Mouse (Mus musculus) CH12.LX (cell line): ENCODE measurements around the gene Snx32. TPM values are rescaled to one million over a fixed set of nuclear protein-coding genes. Genes with fewer than 3 reads are reported as not detected.

Source experiments
- DNase-seq: peaks from one replicate; pipeline ENCODE4 v3.0.0-alpha.2; 2013; ENCODE audit errors: extremely low read depth
- H3K27ac ChIP-seq: 2 replicates; pipeline ENCODE4 v1.5.1; 2012; ENCODE audit warnings: low read depth, mild to moderate bottlenecking, control low read depth, moderate library complexity; ENCODE audit not compliant: insufficient read depth
- H3K27me3 ChIP-seq: replicated peaks from 2 replicates; pipeline ENCODE3; 2012; ENCODE audit warnings: inconsistent platforms
- H3K36me3 ChIP-seq, 2 experiments: replicated peaks in 1 of 2; 2 replicates each; pipeline versions ENCODE3 to v1.6.1; 2012; ENCODE audit warnings: inconsistent platforms in 1 of 2, low read length in 1 of 2, mild to moderate bottlenecking in 1 of 2, mixed read lengths in 1 of 2, moderate library complexity in 1 of 2; ENCODE audit not compliant: control insufficient read depth in 1 of 2, insufficient read depth in 1 of 2
- H3K4me1 ChIP-seq, 2 experiments: 2 replicates each; pipeline ENCODE4 v1.6.1; 2012; ENCODE audit warnings: inconsistent platforms in 1 of 2, moderate library complexity in 1 of 2; ENCODE audit not compliant: insufficient read depth in 2 of 2, control insufficient read depth in 1 of 2
- H3K4me2 ChIP-seq: 2 replicates; pipeline ENCODE4 v1.6.1; 2012; ENCODE audit warnings: low read depth, mild to moderate bottlenecking, control low read depth; ENCODE audit not compliant: poor library complexity, insufficient read depth, severe bottlenecking
- H3K4me3 ChIP-seq, 3 experiments: fragments of 150-350 bp in 1 of 3; sonication (generic) in 1 of 3; replicated peaks in 1 of 3; 2 replicates each; pipeline versions ENCODE3 to v1.5.1; 2011 to 2012; ENCODE audit warnings: low read depth in 2 of 3, low read length in 2 of 3, mild to moderate bottlenecking in 2 of 3, moderate library complexity in 2 of 3, control low read depth in 1 of 3, improper control_type of control experiment in 1 of 3, inconsistent platforms in 1 of 3, mixed read lengths in 1 of 3; ENCODE audit not compliant: poor library complexity in 1 of 3
- H3K79me2 ChIP-seq: replicated peaks from 2 replicates; pipeline ENCODE4 v1.6.1; 2012; ENCODE audit warnings: mild to moderate bottlenecking, moderate library complexity; ENCODE audit not compliant: control insufficient read depth, poor library complexity, insufficient read depth, severe bottlenecking; ENCODE audit errors: extremely low read depth
- H3K9ac ChIP-seq: 2 replicates; pipeline ENCODE4 v1.6.1; 2012; ENCODE audit warnings: low read depth, mild to moderate bottlenecking, control low read depth, moderate library complexity; ENCODE audit not compliant: insufficient read depth
- H3K9me3 ChIP-seq: replicated peaks from 2 replicates; pipeline ENCODE3; 2012; ENCODE audit warnings: low read length, inconsistent platforms, mixed read lengths
- CHD1 ChIP-seq: IDR thresholded peaks from 2 replicates; pipeline ENCODE4 v1.6.1; 2012; ENCODE audit warnings: low read depth, low read length, improper control_type of control experiment, inconsistent platforms
- CHD2 ChIP-seq: IDR thresholded peaks from 2 replicates; pipeline ENCODE4 v1.6.1; 2011; ENCODE audit warnings: low read length, improper control_type of control experiment
- CTCF ChIP-seq, 2 experiments: IDR thresholded peaks in 1 of 2; conservative IDR thresholded peaks in 1 of 2; 2 replicates each; pipeline ENCODE4 v1.5.1; 2011 to 2012; ENCODE audit warnings: low read depth in 2 of 2, low read length in 2 of 2, improper control_type of control experiment in 1 of 2, inconsistent platforms in 1 of 2, mild to moderate bottlenecking in 1 of 2, moderate library complexity in 1 of 2
- E2F4 ChIP-seq: IDR thresholded peaks from 2 replicates; pipeline ENCODE4 v1.6.1; 2011; ENCODE audit warnings: low read depth, low read length, improper control_type of control experiment; ENCODE audit not compliant: insufficient replicate concordance
- EP300 ChIP-seq: IDR thresholded peaks from 2 replicates; pipeline ENCODE4 v1.6.1; 2011; ENCODE audit warnings: low read length, improper control_type of control experiment
- HCFC1 ChIP-seq: IDR thresholded peaks from 2 replicates; pipeline ENCODE4 v1.6.1; 2012; ENCODE audit warnings: low read depth, mild to moderate bottlenecking, inconsistent platforms, low read length, improper control_type of control experiment
- IRF4 ChIP-seq: IDR thresholded peaks from 2 replicates; pipeline ENCODE4 v1.6.1; 2014; ENCODE audit warnings: low read depth, mild to moderate bottlenecking, inconsistent platforms, low read length, improper control_type of control experiment
- JUN ChIP-seq: IDR thresholded peaks from 2 replicates; pipeline ENCODE4 v1.6.1; 2011; ENCODE audit warnings: low read depth, mild to moderate bottlenecking, low read length, improper control_type of control experiment, moderate library complexity; ENCODE audit not compliant: insufficient read depth
- MAFK ChIP-seq: IDR thresholded peaks from 2 replicates; pipeline ENCODE4 v1.6.1; 2011; ENCODE audit warnings: low read length, improper control_type of control experiment; ENCODE audit not compliant: insufficient replicate concordance
- MAX ChIP-seq: IDR thresholded peaks from 2 replicates; pipeline ENCODE4 v1.6.1; 2011; ENCODE audit warnings: low read length, improper control_type of control experiment
- MYC ChIP-seq: IDR thresholded peaks from 2 replicates; pipeline ENCODE4 v1.6.1; 2011; ENCODE audit warnings: low read depth, mild to moderate bottlenecking, improper control_type of control experiment, low read length
- NELFE ChIP-seq: IDR thresholded peaks from 2 replicates; pipeline ENCODE4 v1.6.1; 2011; ENCODE audit warnings: low read depth, low read length, improper control_type of control experiment
- NRF1 ChIP-seq: IDR thresholded peaks from 2 replicates; pipeline ENCODE4 v1.6.1; 2014; ENCODE audit warnings: low read depth, mild to moderate bottlenecking, inconsistent platforms, low read length, improper control_type of control experiment, moderate library complexity
- PAX5 ChIP-seq: IDR thresholded peaks from 2 replicates; pipeline ENCODE4 v1.6.1; 2012; ENCODE audit warnings: low read length, inconsistent platforms, mixed read lengths
- POLR2A ChIP-seq: IDR thresholded peaks from 2 replicates; pipeline ENCODE4 v1.6.1; 2011; ENCODE audit warnings: low read depth, mild to moderate bottlenecking, improper control_type of control experiment, low read length
- POLR2AphosphoS2 ChIP-seq: IDR thresholded peaks from 2 replicates; pipeline ENCODE4 v1.6.1; 2011; ENCODE audit warnings: low read depth, low read length, improper control_type of control experiment
- RCOR1 ChIP-seq: conservative IDR thresholded peaks from 2 replicates; pipeline ENCODE4 v1.6.1; 2012; ENCODE audit warnings: low read depth, mild to moderate bottlenecking, inconsistent platforms, low read length, improper control_type of control experiment
- SIN3A ChIP-seq: IDR thresholded peaks from 2 replicates; pipeline ENCODE4 v1.6.1; 2012; ENCODE audit warnings: low read length, improper control_type of control experiment, inconsistent platforms
- TBP ChIP-seq: conservative IDR thresholded peaks from 2 replicates; pipeline ENCODE4 v1.6.1; 2011; ENCODE audit warnings: low read depth, low read length, improper control_type of control experiment
- TCF12 ChIP-seq: IDR thresholded peaks from 2 replicates; pipeline ENCODE4 v1.6.1; 2014; ENCODE audit warnings: low read depth, mild to moderate bottlenecking, inconsistent platforms, low read length, improper control_type of control experiment
- UBTF ChIP-seq: IDR thresholded peaks from 2 replicates; pipeline ENCODE4 v1.6.1; 2012; ENCODE audit warnings: low read depth, mild to moderate bottlenecking, inconsistent platforms, low read length, improper control_type of control experiment, moderate library complexity
- ZC3H11A ChIP-seq: IDR thresholded peaks from 2 replicates; pipeline ENCODE4 v1.6.1; 2012; ENCODE audit warnings: low read depth, mild to moderate bottlenecking, inconsistent platforms, low read length, improper control_type of control experiment
- ZKSCAN1 ChIP-seq: IDR thresholded peaks from 2 replicates; pipeline ENCODE4 v1.6.1; 2012; ENCODE audit warnings: low read depth, inconsistent platforms, low read length, improper control_type of control experiment, borderline replicate concordance
- dilution Hi-C: fragments of 300-500 bp; cut with MboI; formaldehyde crosslinking; loops from 2 replicates; pipeline ENCODE4 v1.14.3; 2020; ENCODE audit warnings: low sequenced_read_pairs; ENCODE audit not compliant: extremely low pct_unique_long_range_greater_than_20kb, extremely low pct_ligation_motif_present
- in situ Hi-C: fragments of 300-500 bp; cut with MboI; formaldehyde crosslinking; loops from 3 replicates; pipeline ENCODE4 v1.14.3; 2019; ENCODE audit warnings: low sequenced_read_pairs, low pct_ligation_motif_present, low pct_unique_long_range_greater_than_20kb, mixed read lengths
- polyA plus RNA-seq: library from polyadenylated mRNA; unstranded; fragments of >175 nt; gene quantifications from 2 replicates; pipeline ENCODE4 v1.2.1, GENCODE M21; 2012; ENCODE audit warnings: low read depth; ENCODE audit not compliant: insufficient read length
- total RNA-seq, 2 experiments: library from RNA; depleted of rRNA; stranded (reverse); fragments of 300-350 nt in 1 of 2; fragments of >200 nt in 1 of 2; gene quantifications; 2 replicates each; pipeline ENCODE4 v1.2.3; 2012 to 2014

Gene Snx32
- total and polyA plus RNA-seq, 3 experiments: 0.75 to 2.7 (median 2.4) TPM

- TF ChIP-seq POLR2AphosphoS2 (no peak), TBP (no peak), ZC3H11A (no peak), NELFE (no peak), E2F4 (no peak), EP300 (no peak), IRF4 (no peak), UBTF (no peak), JUN (no peak), HCFC1 (no peak), TCF12 (no peak), POLR2A (no peak), CHD2 (no peak), MAFK (no peak), PAX5 (no peak), ZKSCAN1 (no peak), SIN3A (no peak), CTCF (conservative IDR thresholded peaks at IDR 0.05 in 1 of 2, IDR thresholded peaks at IDR 0.05 in 1 of 2; ENCODE audit: low read depth in 2 of 2, low read length in 2 of 2) (no peak), CHD1 (no peak), MYC (no peak)
- no peak within 1 kb of the TSS for H3K9ac ChIP-seq
- no peak within 1 kb of the TSS for H3K27ac ChIP-seq
- no peak within 1 kb of the TSS for H3K4me3 ChIP-seq
- H3K36me3 ChIP-seq: peaks cover 2 to 26% of the 10 kb centered on the region in 2 experiments
- no peaks in the 10 kb centered on the region for H3K9me3 ChIP-seq
- H3K79me2 ChIP-seq: no peaks in the 10 kb centered on the region
- in situ Hi-C loops (no loop called here), dilution Hi-C loops (no loop called here)
- H3K4me2 ChIP-seq: no peak within 1 kb of the TSS
- H3K4me1 ChIP-seq: no peaks in the 10 kb centered on the region
- DNase-seq: no peak
- no peaks in the 10 kb centered on the region for H3K27me3 ChIP-seq
These were observed 6.7 kb downstream of the Snx32 start, which contains the start of gene 1700020D05Rik for GRCm38 (mm10) chr19:5503687-5504086. 1700020D05Rik (minus strand) TSS chr19:5503787.

- H3K27ac ChIP-seq: no peak overlapping the region
- no peak overlapping the region for H3K4me3 ChIP-seq
- H3K9ac ChIP-seq: no peak overlapping the region
- no peaks in the 10 kb centered on the region; a peak in 1 of 4 replicates for H3K4me1 ChIP-seq
- H3K79me2 ChIP-seq: no peaks in the 10 kb centered on the region
- DNase-seq: no peak
- no peaks in the 10 kb centered on the region for H3K27me3 ChIP-seq
- TF ChIP-seq UBTF (no peak), MAX (no peak), MAFK (no peak), RCOR1 (no peak), JUN (no peak), PAX5 (no peak), NRF1 (no peak)
- TF ChIP-seq, all 38 proteins: peak for 0
- Histone ChIP-seq H3K4me2 (no peak overlapping the region), H3K9me3 (no peaks in the 10 kb centered on the region), H3K36me3 (peaks cover 27 to 59% of the 10 kb centered on the region in 2 experiments)
- dilution Hi-C loops (no loop called here), in situ Hi-C loops (no loop called here)
These were observed 9.9 kb downstream of the Snx32 start for GRCm38 (mm10) chr19:5500330-5500875.
